Mouse (Mus musculus) kidney, postnatal 0 days (tissue): Measurements from ENCODE around the gene Tagap. TPM values are rescaled to one million over a fixed set of nuclear protein-coding genes. Genes with fewer than 3 reads are reported as not detected.
A peak's percentile ranks its signal among the peaks of the same experiment; 100 is the strongest.

Experiments
- ATAC-seq: fragments of 200-750 bp; cut with Nextera tagmentation; replicated peaks from 2 replicates; pipeline ENCODE4 v1.8.0; 2017; ENCODE audit warnings: low read depth, moderate number of reproducible peaks, moderate TSS enrichment, moderate library complexity; ENCODE audit not compliant: low FRiP score
- DNase-seq: peaks from one replicate; pipeline ENCODE4 v3.0.0-alpha.2; 2016; ENCODE audit warnings: low spot score
- H3K27ac ChIP-seq: fragments of 300-500 bp; sonication (generic); 2 replicates; pipeline ENCODE4 v1.5.1; 2014; ENCODE audit warnings: mild to moderate bottlenecking
- H3K27me3 ChIP-seq: fragments of 300-500 bp; sonication (generic); 2 replicates; pipeline ENCODE4 v1.6.1; 2014; ENCODE audit warnings: low read length, mixed read lengths; ENCODE audit not compliant: insufficient read depth
- H3K36me3 ChIP-seq: fragments of 300-500 bp; sonication (generic); 2 replicates; pipeline ENCODE4 v1.6.1; 2014; ENCODE audit warnings: low read length, mixed read lengths; ENCODE audit not compliant: insufficient read depth
- H3K4me1 ChIP-seq: fragments of 300-500 bp; sonication (generic); replicated peaks from 2 replicates; pipeline ENCODE4 v1.6.1; 2014; ENCODE audit warnings: antibody characterized with exemption, low read length, mixed read lengths; ENCODE audit not compliant: insufficient read depth
- H3K4me2 ChIP-seq: fragments of 300-500 bp; sonication (generic); 2 replicates; pipeline ENCODE4 v1.6.1; 2014; ENCODE audit warnings: mild to moderate bottlenecking, low read length, moderate library complexity, mixed read lengths
- H3K4me3 ChIP-seq: fragments of 300-500 bp; sonication (generic); replicated peaks from 2 replicates; pipeline ENCODE4 v1.5.1; 2014; ENCODE audit warnings: low read depth, low read length
- H3K9ac ChIP-seq: fragments of 300-500 bp; sonication (generic); 2 replicates; pipeline ENCODE4 v1.6.1; 2014; ENCODE audit warnings: low read depth, low read length
- H3K9me3 ChIP-seq: fragments of 300-500 bp; sonication (generic); replicated peaks from 2 replicates; pipeline ENCODE4 v1.6.1; 2016; ENCODE audit warnings: low read length, inconsistent platforms, mixed read lengths
- CTCF ChIP-seq: IDR thresholded peaks from 2 replicates; pipeline ENCODE4 v1.5.1; 2016; ENCODE audit warnings: antibody characterized with exemption, low read depth, mild to moderate bottlenecking, moderate library complexity
- WGBS: fragments of 180-500 bp; shearing (Covaris S2); extraction: QIAGEN DNeasy Blood & Tissue Kit; methylation state at CpG from one replicate; pipeline ENCODE4 v1.1.7; 2014; 5-methylcytosine and 5-hydroxymethylcytosine counted together
- polyA plus RNA-seq: library from polyadenylated mRNA; unstranded; fragments of >200 nt; fragmentation: Nextera tagmentation; extraction: Ambion mirVana; gene quantifications from 2 replicates; pipeline ENCODE4 v1.2.1, GENCODE M21; 2015

Gene Tagap
- polyA plus RNA-seq, 1 experiment from 2014 or later: 0.74 TPM

- Histone ChIP-seq H3K36me3 (no peaks in the 10 kb centered on the region), H3K4me1 (no peaks in the 10 kb centered on the region), H3K27ac (no peak overlapping the region), H3K9me3 (no peaks in the 10 kb centered on the region), H3K4me2 (no peak overlapping the region), H3K9ac (no peak overlapping the region), H3K4me3 (no peak overlapping the region), H3K27me3 (no peaks in the 10 kb centered on the region)
- TF ChIP-seq CTCF: no peak
- WGBS: 43% methylated on average over 2 of the region's 2 CpGs
- DNase-seq (no peak), ATAC-seq (no peak)
Measured at GRCm38 (mm10) chr17:7904992-7905391, 20.8 kb upstream of the Tagap start.

- Histone ChIP-seq H3K27me3 (no peaks in the 10 kb centered on the region), H3K4me3 (no peak overlapping the region), H3K9me3 (no peaks in the 10 kb centered on the region), H3K27ac (no peak overlapping the region), H3K4me2 (no peak overlapping the region), H3K36me3 (no peaks in the 10 kb centered on the region), H3K9ac (no peak overlapping the region), H3K4me1 (no peaks in the 10 kb centered on the region)
- WGBS: 37% methylated on average over 4 of the region's 4 CpGs
- no peak for DNase-seq
- TF ChIP-seq CTCF: no peak
- ATAC-seq: no peak
Measured at GRCm38 (mm10) chr17:7905936-7906685, 19.7 kb upstream of the Tagap start.

- DNase-seq: no peak
- ATAC-seq: no peak
- Histone ChIP-seq H3K4me1 (peaks cover 10% of the 10 kb centered on the region; the same call in 1 of the 2 replicates), H3K27me3 (no peaks in the 10 kb centered on the region), H3K9ac (no peak overlapping the region), H3K36me3 (no peaks in the 10 kb centered on the region), H3K4me2 (no peak overlapping the region), H3K4me3 (no peak overlapping the region), H3K27ac (no peak overlapping the region), H3K9me3 (no peaks in the 10 kb centered on the region)
- 63% methylated on average over 2 of the region's 2 CpGs for WGBS
- no peak for TF ChIP-seq CTCF
Measured at GRCm38 (mm10) chr17:7914596-7915227, 11.1 kb upstream of the Tagap start.

- Histone ChIP-seq H3K9ac (no peak overlapping the region), H3K36me3 (no peaks in the 10 kb centered on the region), H3K27me3 (no peaks in the 10 kb centered on the region), H3K4me3 (no peak overlapping the region), H3K9me3 (no peaks in the 10 kb centered on the region), H3K27ac (no peak overlapping the region), H3K4me1 (peaks cover 10% of the 10 kb centered on the region; the same call in 1 of the 2 replicates), H3K4me2 (no peak overlapping the region)
- DNase-seq (no peak), ATAC-seq (no peak)
- TF ChIP-seq CTCF: no peak
- WGBS: 82% methylated on average over 9 of the region's 9 CpGs
Measured at GRCm38 (mm10) chr17:7915791-7916190, 10.0 kb upstream of the Tagap start.

GRCm38 (mm10) chr17:7916782-7917574 is 8.8 kb upstream of the Tagap start:
- no peak for TF ChIP-seq CTCF
- WGBS: 28% methylated on average over 12 of the region's 12 CpGs
- H3K27ac ChIP-seq: no peak overlapping the region
- no peak overlapping the region for H3K4me3 ChIP-seq
- no peaks in the 10 kb centered on the region for H3K9me3 ChIP-seq
- peaks cover 10% of the 10 kb centered on the region; the same call in 1 of the 2 replicates for H3K4me1 ChIP-seq
- H3K9ac ChIP-seq: no peak overlapping the region
- DNase-seq (peak; percentile 65), ATAC-seq (no peak)
- H3K36me3 ChIP-seq: no peaks in the 10 kb centered on the region
- H3K27me3 ChIP-seq: no peaks in the 10 kb centered on the region
- H3K4me2 ChIP-seq: no peak overlapping the region

GRCm38 (mm10) chr17:7918355-7918754 is 7.4 kb upstream of the Tagap start:
- no peak for ATAC-seq
- H3K27ac ChIP-seq: no peak overlapping the region
- no peak for TF ChIP-seq CTCF
- no peaks in the 10 kb centered on the region for H3K9me3 ChIP-seq
- peaks cover 10% of the 10 kb centered on the region; the same call in 1 of the 2 replicates for H3K4me1 ChIP-seq
- H3K9ac ChIP-seq: no peak overlapping the region
- H3K4me2 ChIP-seq: no peak overlapping the region
- no peak overlapping the region for H3K4me3 ChIP-seq
- H3K27me3 ChIP-seq: no peaks in the 10 kb centered on the region
- DNase-seq: no peak
- 54% methylated on average over 2 of the region's 2 CpGs for WGBS
- H3K36me3 ChIP-seq: no peaks in the 10 kb centered on the region
